Mouse (Mus musculus) neural tube, embryonic 11.5 days (tissue): ENCODE measurements at regions not wholly inside any gene's neighbourhood (a gene's known extent, or its start where the extent isn't known, plus 50 kb on each side); places are given as distances from the start of the nearest gene placed in this dataset.

ENCODE experiments used
- ATAC-seq: fragments of 200-750 bp; cut with Nextera tagmentation; 2 replicates; pipeline ENCODE4 v1.8.0; 2017; ENCODE audit warnings: moderate number of reproducible peaks, mild to moderate bottlenecking, moderate TSS enrichment, moderate library complexity; ENCODE audit not compliant: insufficient read depth, low FRiP score, low TSS enrichment
- DNase-seq: peaks from one replicate; pipeline ENCODE4 v3.0.0-alpha.2; 2015; ENCODE audit warnings: low spot score
- H3K27ac ChIP-seq: fragments of 300-500 bp; sonication (generic); 2 replicates; pipeline ENCODE4 v1.5.1; 2014; ENCODE audit warnings: low read depth, mild to moderate bottlenecking, low read length
- H3K27me3 ChIP-seq: fragments of 300-500 bp; sonication (generic); 2 replicates; pipeline ENCODE4 v1.6.1; 2014; ENCODE audit warnings: mild to moderate bottlenecking, low read length, mixed read lengths; ENCODE audit not compliant: control insufficient read depth, insufficient read depth
- H3K36me3 ChIP-seq: fragments of 300-500 bp; sonication (generic); 2 replicates; pipeline ENCODE4 v1.6.1; 2014; ENCODE audit warnings: mild to moderate bottlenecking, low read length, moderate library complexity, mixed read lengths; ENCODE audit not compliant: control insufficient read depth, insufficient read depth
- H3K4me1 ChIP-seq: fragments of 300-500 bp; sonication (generic); 2 replicates; pipeline ENCODE4 v1.6.1; 2014; ENCODE audit warnings: low read length, mixed read lengths; ENCODE audit not compliant: control insufficient read depth, insufficient read depth
- H3K4me2 ChIP-seq: fragments of 300-500 bp; sonication (generic); 2 replicates; pipeline ENCODE4 v1.6.1; 2014; ENCODE audit warnings: low read depth, mild to moderate bottlenecking, moderate library complexity
- H3K4me3 ChIP-seq: fragments of 300-500 bp; sonication (generic); 2 replicates; pipeline ENCODE4 v1.5.1; 2014; ENCODE audit warnings: low read depth, low read length
- H3K9ac ChIP-seq: fragments of 300-500 bp; sonication (generic); 2 replicates; pipeline ENCODE4 v1.6.1; 2014; ENCODE audit warnings: mild to moderate bottlenecking, low read length
- H3K9me3 ChIP-seq: fragments of 300-500 bp; sonication (generic); 2 replicates; pipeline ENCODE4 v1.6.1; 2016; ENCODE audit warnings: low read length; ENCODE audit not compliant: control insufficient read depth
- WGBS: fragments of 180-500 bp; shearing (Covaris S2); extraction: QIAGEN DNeasy Blood & Tissue Kit; methylation state at CpG from one replicate; pipeline ENCODE4 v1.1.7; 2014; 5-methylcytosine and 5-hydroxymethylcytosine counted together

- H3K9ac ChIP-seq = no peak overlapping the region
- DNase-seq = no peak
- no peaks in the 10 kb centered on the region for H3K36me3 ChIP-seq
- H3K9me3 ChIP-seq = no peaks in the 10 kb centered on the region
- H3K27ac ChIP-seq = no peak overlapping the region
- H3K4me1 ChIP-seq = no peaks in the 10 kb centered on the region
- no peak overlapping the region for H3K4me3 ChIP-seq
- H3K4me2 ChIP-seq = no peak overlapping the region
- ATAC-seq = no peak
- WGBS = 92% methylated on average over 7 of the region's 7 CpGs
- no peaks in the 10 kb centered on the region for H3K27me3 ChIP-seq
These were observed 610.0 kb upstream of the A1bg start for GRCm38 (mm10) chr15:61532808-61533207.

GRCm38 (mm10) chr15:61532040-61532439 lies 609.2 kb upstream of the A1bg start:
- Histone ChIP-seq H3K4me3 (no peak overlapping the region), H3K36me3 (no peaks in the 10 kb centered on the region), H3K4me1 (no peaks in the 10 kb centered on the region), H3K4me2 (no peak overlapping the region), H3K9me3 (no peaks in the 10 kb centered on the region), H3K9ac (no peak overlapping the region), H3K27ac (no peak overlapping the region), H3K27me3 (no peaks in the 10 kb centered on the region)
- ATAC-seq = no peak
- no peak for DNase-seq
- WGBS = 91% methylated on average over 2 of the region's 2 CpGs

- no peak for DNase-seq
- H3K4me1 ChIP-seq = no peaks in the 10 kb centered on the region
- no peaks in the 10 kb centered on the region for H3K27me3 ChIP-seq
- 78% methylated on average over 2 of the region's 2 CpGs for WGBS
- no peaks in the 10 kb centered on the region for H3K9me3 ChIP-seq
- no peak for ATAC-seq
- H3K27ac ChIP-seq = no peak overlapping the region
- H3K4me3 ChIP-seq = no peak overlapping the region
- H3K4me2 ChIP-seq = no peak overlapping the region
- H3K36me3 ChIP-seq = no peaks in the 10 kb centered on the region
- no peak overlapping the region for H3K9ac ChIP-seq
These were observed 600.2 kb upstream of the A1bg start for GRCm38 (mm10) chr15:61523036-61523435.

DNA sequence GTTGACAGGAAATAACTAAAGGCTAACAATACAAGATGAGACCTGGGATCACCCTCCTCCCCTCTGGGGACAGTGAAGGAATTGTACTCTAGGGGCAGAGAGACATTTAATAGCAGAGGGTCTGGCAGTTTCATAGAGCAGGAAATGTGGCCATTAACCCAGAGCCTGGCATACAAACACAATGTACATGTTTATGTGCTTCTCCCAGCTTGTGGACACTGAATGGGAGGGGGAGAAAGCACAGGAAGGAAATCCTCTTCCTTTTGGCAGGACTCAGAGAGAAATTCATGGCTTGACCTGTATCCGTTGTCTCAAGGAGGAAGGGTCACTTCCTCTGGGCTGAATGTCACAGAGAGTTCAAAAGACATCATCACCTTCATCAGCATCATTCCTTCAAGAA lies 594.5 kb upstream of the A1bg start:
- Histone ChIP-seq H3K9me3 (no peaks in the 10 kb centered on the region), H3K4me1 (no peaks in the 10 kb centered on the region), H3K9ac (no peak overlapping the region), H3K27ac (no peak overlapping the region), H3K27me3 (no peaks in the 10 kb centered on the region), H3K4me2 (no peak overlapping the region), H3K4me3 (no peak overlapping the region), H3K36me3 (no peaks in the 10 kb centered on the region)
- DNase-seq = no peak
- no peak for ATAC-seq
- WGBS = 64% methylated on average over 1 of the region's 1 CpGs

- ATAC-seq (no peak), DNase-seq (no peak)
- 88% methylated on average over 1 of the region's 1 CpGs for WGBS
- Histone ChIP-seq H3K4me1 (no peaks in the 10 kb centered on the region), H3K27me3 (no peaks in the 10 kb centered on the region), H3K9ac (no peak overlapping the region), H3K4me2 (no peak overlapping the region), H3K36me3 (no peaks in the 10 kb centered on the region), H3K4me3 (no peak overlapping the region), H3K9me3 (no peaks in the 10 kb centered on the region), H3K27ac (no peak overlapping the region)
These were observed 591.5 kb upstream of the A1bg start for GRCm38 (mm10) chr15:61514324-61514723.

DNA sequence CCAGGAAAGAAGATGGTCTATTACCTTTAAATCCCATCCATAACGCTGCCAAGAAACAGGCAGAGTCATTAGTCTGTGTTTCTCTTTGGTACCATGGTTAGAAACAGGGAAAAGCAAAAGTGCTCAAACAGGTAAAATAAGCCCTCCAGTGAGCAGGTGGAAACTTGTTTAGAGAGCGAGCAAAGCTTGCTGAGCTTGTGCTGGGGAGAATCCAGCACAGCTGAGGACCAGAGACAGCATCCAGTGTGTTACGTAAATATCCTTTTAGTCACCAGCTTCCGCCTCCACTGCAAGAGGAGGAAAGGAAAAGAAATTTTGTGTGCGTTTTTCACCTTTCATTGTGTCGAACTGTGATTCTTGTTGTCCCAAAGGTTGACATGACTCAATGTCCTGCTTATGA lies 586.0 kb upstream of the A1bg start:
- WGBS = 92% methylated on average over 6 of the region's 6 CpGs
- Histone ChIP-seq H3K4me2 (no peak overlapping the region), H3K4me3 (no peak overlapping the region), H3K27me3 (no peaks in the 10 kb centered on the region), H3K4me1 (no peaks in the 10 kb centered on the region), H3K27ac (no peak overlapping the region), H3K9me3 (no peaks in the 10 kb centered on the region), H3K36me3 (no peaks in the 10 kb centered on the region), H3K9ac (no peak overlapping the region)
- ATAC-seq (no peak), DNase-seq (no peak)

DNA sequence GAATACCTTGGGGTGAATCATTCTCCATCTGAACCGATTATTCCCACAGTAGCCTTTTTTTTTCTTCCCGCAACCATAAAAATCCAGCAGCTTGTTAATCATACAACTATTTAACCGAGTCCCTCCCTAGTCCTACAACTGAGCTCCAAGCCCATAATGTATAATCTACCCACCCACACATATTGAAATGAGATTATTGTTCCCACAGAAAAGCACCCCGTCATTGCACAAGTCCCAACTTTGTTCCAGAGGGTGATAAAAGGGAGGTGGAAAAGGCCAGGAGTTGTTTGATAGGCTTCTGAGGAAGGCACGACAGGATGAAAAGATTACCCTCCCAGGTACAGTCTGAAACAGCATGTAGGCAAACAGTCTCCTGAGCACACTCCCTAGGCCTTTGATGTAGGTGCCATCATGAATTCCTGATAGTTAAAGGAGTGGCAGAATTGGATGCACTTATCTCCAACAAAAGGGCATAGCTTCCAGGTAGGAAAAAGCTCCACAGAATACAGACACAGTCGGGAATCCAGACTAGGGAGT lies 583.6 kb upstream of the A1bg start:
- no peak overlapping the region for H3K27ac ChIP-seq
- no peak overlapping the region for H3K4me3 ChIP-seq
- no peak overlapping the region for H3K9ac ChIP-seq
- no peak for DNase-seq
- H3K4me1 ChIP-seq = no peaks in the 10 kb centered on the region
- H3K4me2 ChIP-seq = no peak overlapping the region
- no peaks in the 10 kb centered on the region for H3K27me3 ChIP-seq
- no peak for ATAC-seq
- no peaks in the 10 kb centered on the region for H3K36me3 ChIP-seq
- H3K9me3 ChIP-seq = no peaks in the 10 kb centered on the region
- 76% methylated on average over 6 of the region's 6 CpGs for WGBS

GRCm38 (mm10) chr15:61503436-61503835 lies 580.6 kb upstream of the A1bg start:
- H3K4me3 ChIP-seq = no peak overlapping the region
- DNase-seq = no peak
- WGBS = 89% methylated on average over 7 of the region's 7 CpGs

DNA sequence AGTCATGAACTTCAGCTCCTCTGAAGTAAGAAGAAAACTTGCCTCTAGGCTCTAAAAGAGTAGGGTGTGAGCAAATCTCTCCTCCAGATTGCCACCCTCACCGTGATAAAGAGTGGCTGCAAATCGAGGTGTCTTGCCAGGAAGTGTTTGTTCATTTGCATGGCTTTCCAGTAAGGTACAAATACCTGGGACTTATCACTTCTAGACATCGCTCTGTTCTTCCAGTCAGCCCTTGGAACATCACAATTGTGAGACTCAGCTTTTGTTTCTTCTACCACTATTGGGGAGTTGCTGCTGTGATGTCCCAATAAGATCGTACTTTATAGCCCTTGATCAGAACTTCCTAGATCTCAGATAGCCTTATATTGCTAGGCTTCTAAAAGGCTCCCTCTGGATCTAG lies 566.9 kb upstream of the A1bg start:
- Histone ChIP-seq H3K27me3 (no peaks in the 10 kb centered on the region), H3K9ac (no peak overlapping the region), H3K36me3 (no peaks in the 10 kb centered on the region), H3K4me2 (no peak overlapping the region), H3K27ac (no peak overlapping the region), H3K9me3 (no peaks in the 10 kb centered on the region), H3K4me3 (no peak overlapping the region), H3K4me1 (no peaks in the 10 kb centered on the region)
- no peak for DNase-seq
- ATAC-seq = no peak
- WGBS = 87% methylated on average over 4 of the region's 4 CpGs

More at GRCm38 (mm10) chr15:61503436-61503835, 580.6 kb upstream of the A1bg start:
- Histone ChIP-seq H3K27me3 (no peaks in the 10 kb centered on the region), H3K4me2 (no peak overlapping the region), H3K9me3 (no peaks in the 10 kb centered on the region), H3K4me1 (no peaks in the 10 kb centered on the region), H3K36me3 (no peaks in the 10 kb centered on the region), H3K27ac (no peak overlapping the region), H3K9ac (no peak overlapping the region)
- no peak for ATAC-seq
